In genomic region chr3:93511801-93512200, GRCm38 (mm10) we compare ENCODE assay signal across 18 mouse cellular contexts. TPM values are rescaled to one million over a fixed set of nuclear protein-coding genes. Genes with fewer than 3 reads are reported as not detected.
"Had no signal": no experiment of that assay in that cellular context is flagged by ENCODE, and none has a peak within 500 bp of the region (broad histone marks: within the 10 kb centered on the region; RNA-seq: fewer than 3 reads in every experiment).

No protein-coding gene starts in this region.

- H3K27ac ChIP-seq: left cerebral cortex, adult 2 months; limb, embryonic 10.5 days; liver, embryonic 13.5 days; midbrain, embryonic 15.5 days; neural tube, embryonic 12.5 days; stomach, postnatal 0 days had no signal

- ATAC-seq: lung, postnatal 0 days; midbrain, embryonic 15.5 days had no signal

- H3K9ac ChIP-seq: liver, embryonic 13.5 days; midbrain, embryonic 15.5 days; neural tube, embryonic 12.5 days had no signal

- H3K27me3 ChIP-seq: liver, embryonic 13.5 days; megakaryocyte, embryonic 14.5 days; midbrain, embryonic 15.5 days; neural tube, embryonic 12.5 days had no signal

- H3K9me3 ChIP-seq: limb, embryonic 10.5 days; liver, embryonic 13.5 days; megakaryocyte, embryonic 14.5 days; midbrain, embryonic 15.5 days; neural tube, embryonic 12.5 days had no signal

- H3K4me3 ChIP-seq: left cerebral cortex, adult 2 months; limb, embryonic 10.5 days; liver, embryonic 13.5 days; megakaryocyte, embryonic 14.5 days; midbrain, embryonic 15.5 days; neural tube, embryonic 12.5 days had no signal

- DNase-seq: kidney, postnatal 25 days; liver, embryonic 13.5 days; lung, adult 2 months; lung, postnatal 36 days; thymus, postnatal 4 days had no signal

- H3K4me1 ChIP-seq: limb, embryonic 10.5 days; liver, embryonic 13.5 days; midbrain, embryonic 15.5 days; neural tube, embryonic 12.5 days had no signal

- H3K36me3 ChIP-seq: limb, embryonic 10.5 days; liver, embryonic 13.5 days; midbrain, embryonic 15.5 days; neural tube, embryonic 12.5 days had no signal

- H3K4me2 ChIP-seq: liver, embryonic 13.5 days; midbrain, embryonic 11.5 days; midbrain, embryonic 15.5 days; neural tube, embryonic 12.5 days had no signal

RNA-seq across cellular contexts. Expression of gene Tchhl1, which starts 43.2 kb away (rescaled TPM):
- total RNA-seq: layer of hippocampus, postnatal 25 days; left cerebral cortex, adult 2 months; left cerebral cortex, postnatal 14 days; monocyte, adult 5-6 weeks; neutrophil, adult 5-6 weeks had no signal
- polyA plus RNA-seq: limb, embryonic 10.5 days; limb, embryonic 14.5 days; liver, embryonic 13.5 days; lung, adult 2 months; lung, postnatal 0 days; midbrain, embryonic 11.5 days; midbrain, embryonic 15.5 days; neural tube, embryonic 12.5 days; stomach, postnatal 0 days had no signal
